Mouse (Mus musculus): Measurements from ENCODE around the gene Sec1. TPM values are rescaled to one million over a fixed set of nuclear protein-coding genes. Genes with fewer than 3 reads are reported as not detected.

Gene Sec1
- polyA plus RNA-seq, 1 experiment from 2014 or later = 4.8 TPM

GRCm38 (mm10) chr7:45720413-45721233, 26.4 kb upstream of the Sec1 start, which contains the start of gene Fam83e:
Gene Fam83e (plus strand): TSS chr7:45721212.
- peak within 1 kb of the TSS; percentile 36 for H3K27ac ChIP-seq (ENCODE audit: low read depth)

GRCm38 (mm10) chr7:45719738-45720412, 25.7 kb upstream of the Sec1 start:
- DNase-seq (ENCODE audit: low spot score) = no peak
- peak overlapping the region; percentile 89 for H3K4me2 ChIP-seq (ENCODE audit: low read length)
- peak overlapping the region; percentile 100; the same call in 1 of the 2 replicates for H3K9ac ChIP-seq (ENCODE audit: low read length)
- ATAC-seq (replicated peaks; ENCODE audit: low FRiP score, low TSS enrichment, low read depth) = no peak
- H3K4me1 ChIP-seq (replicated peaks; ENCODE audit: control insufficient read depth, insufficient read depth, low read length) = peaks cover 25% of the 10 kb centered on the region
- no peaks in the 10 kb centered on the region for H3K9me3 ChIP-seq (ENCODE audit: control insufficient read depth, low read length)
- no peaks in the 10 kb centered on the region for H3K27me3 ChIP-seq (replicated peaks; ENCODE audit: control insufficient read depth, insufficient read depth, low read length)
- H3K4me3 ChIP-seq (ENCODE audit: low read depth, low read length) = 0 out of 2 replicates have a peak overlapping the region, but pooled peaks have one; percentile 100
- 93% methylated on average over 15 of the region's 16 CpGs for WGBS
- no peak overlapping the region for H3K27ac ChIP-seq (ENCODE audit: low read depth)
- H3K36me3 ChIP-seq (ENCODE audit: control insufficient read depth, insufficient read depth, low read length) = peaks cover 61% of the 10 kb centered on the region

More at GRCm38 (mm10) chr7:45720413-45721233, 26.4 kb upstream of the Sec1 start, which contains the start of gene Fam83e:
- H3K9ac ChIP-seq (ENCODE audit: low read length) = no peak within 1 kb of the TSS
- H3K9me3 ChIP-seq (ENCODE audit: control insufficient read depth, low read length) = no peaks in the 10 kb centered on the region
- DNase-seq (ENCODE audit: low spot score) = peak; percentile 75
- H3K4me1 ChIP-seq (replicated peaks; ENCODE audit: control insufficient read depth, insufficient read depth, low read length) = peaks cover 23% of the 10 kb centered on the region
- H3K4me2 ChIP-seq (ENCODE audit: low read length) = peak within 1 kb of the TSS; percentile 89; the same call in 1 of the 2 replicates
- H3K36me3 ChIP-seq (ENCODE audit: control insufficient read depth, insufficient read depth, low read length) = peaks cover 68% of the 10 kb centered on the region
- no peak within 1 kb of the TSS for H3K4me3 ChIP-seq (ENCODE audit: low read depth, low read length)
- H3K27me3 ChIP-seq (replicated peaks; ENCODE audit: control insufficient read depth, insufficient read depth, low read length) = no peaks in the 10 kb centered on the region
- 77% methylated on average over 13 of the region's 14 CpGs for WGBS
- ATAC-seq (replicated peaks; ENCODE audit: low FRiP score, low TSS enrichment, low read depth) = peak; percentile 67

GRCm38 (mm10) chr7:45719180-45719579, 25.0 kb upstream of the Sec1 start:
- DNase-seq (ENCODE audit: low spot score) = no peak
- no peaks in the 10 kb centered on the region for H3K9me3 ChIP-seq (ENCODE audit: control insufficient read depth, low read length)
- H3K27me3 ChIP-seq (replicated peaks; ENCODE audit: control insufficient read depth, insufficient read depth, low read length) = no peaks in the 10 kb centered on the region
- H3K27ac ChIP-seq (ENCODE audit: low read depth) = 0 out of 2 replicates have a peak overlapping the region, but pooled peaks have one; percentile 95
- peaks cover 54% of the 10 kb centered on the region for H3K36me3 ChIP-seq (ENCODE audit: control insufficient read depth, insufficient read depth, low read length)
- H3K9ac ChIP-seq (ENCODE audit: low read length) = peak overlapping the region; percentile 100
- H3K4me1 ChIP-seq (replicated peaks; ENCODE audit: control insufficient read depth, insufficient read depth, low read length) = peaks cover 31% of the 10 kb centered on the region
- WGBS = 73% methylated on average over 10 of the region's 10 CpGs
- ATAC-seq (replicated peaks; ENCODE audit: low FRiP score, low TSS enrichment, low read depth) = no peak
- peak overlapping the region; percentile 100 for H3K4me3 ChIP-seq (ENCODE audit: low read depth, low read length)
- H3K4me2 ChIP-seq (ENCODE audit: low read length) = peak overlapping the region; percentile 89

GRCm38 (mm10) chr7:45718331-45718730, 24.1 kb upstream of the Sec1 start:
- Histone ChIP-seq H3K9me3 (ENCODE audit: control insufficient read depth, low read length) (no peaks in the 10 kb centered on the region), H3K9ac (ENCODE audit: low read length) (peak overlapping the region; percentile 100), H3K4me2 (ENCODE audit: low read length) (peak overlapping the region; percentile 89), H3K27me3 (replicated peaks; ENCODE audit: control insufficient read depth, insufficient read depth, low read length) (no peaks in the 10 kb centered on the region), H3K4me3 (ENCODE audit: low read depth, low read length) (peak overlapping the region; percentile 100), H3K27ac (ENCODE audit: low read depth) (peak overlapping the region; percentile 95), H3K36me3 (ENCODE audit: control insufficient read depth, insufficient read depth, low read length) (peaks cover 48% of the 10 kb centered on the region), H3K4me1 (replicated peaks; ENCODE audit: control insufficient read depth, insufficient read depth, low read length) (peaks cover 34% of the 10 kb centered on the region)
- no peak for DNase-seq (ENCODE audit: low spot score)
- under 1% methylated on average over 20 of the region's 20 CpGs for WGBS
- no peak for ATAC-seq (replicated peaks; ENCODE audit: low FRiP score, low TSS enrichment, low read depth)

GRCm38 (mm10) chr7:45717918-45718297, 23.7 kb upstream of the Sec1 start, which contains the start of gene Sphk2:
Gene Sphk2 (minus strand): TSS chr7:45718002.
- Histone ChIP-seq H3K27ac (ENCODE audit: low read depth) (peak within 1 kb of the TSS; percentile 95), H3K9ac (ENCODE audit: low read length) (peak within 1 kb of the TSS; percentile 100), H3K36me3 (ENCODE audit: control insufficient read depth, insufficient read depth, low read length) (peaks cover 48% of the 10 kb centered on the region), H3K4me2 (ENCODE audit: low read length) (peak within 1 kb of the TSS; percentile 89), H3K27me3 (replicated peaks; ENCODE audit: control insufficient read depth, insufficient read depth, low read length) (no peaks in the 10 kb centered on the region), H3K9me3 (ENCODE audit: control insufficient read depth, low read length) (no peaks in the 10 kb centered on the region), H3K4me3 (ENCODE audit: low read depth, low read length) (peak within 1 kb of the TSS; percentile 100), H3K4me1 (replicated peaks; ENCODE audit: control insufficient read depth, insufficient read depth, low read length) (peaks cover 34% of the 10 kb centered on the region)
- DNase-seq (ENCODE audit: low spot score) = peak; percentile 100
- ATAC-seq (replicated peaks; ENCODE audit: low FRiP score, low TSS enrichment, low read depth) = peak; percentile 65
- WGBS = under 1% methylated on average over 41 of the region's 41 CpGs

- peak; percentile 11; the same call in 1 of the 2 replicates for ATAC-seq (replicated peaks; ENCODE audit: low FRiP score, low TSS enrichment, low read depth)
- H3K4me2 ChIP-seq (ENCODE audit: low read length) = peak overlapping the region; percentile 82
- H3K36me3 ChIP-seq (ENCODE audit: control insufficient read depth, insufficient read depth, low read length) = peaks cover 48% of the 10 kb centered on the region
- no peaks in the 10 kb centered on the region for H3K9me3 ChIP-seq (ENCODE audit: control insufficient read depth, low read length)
- DNase-seq (ENCODE audit: low spot score) = no peak
- peaks cover 34% of the 10 kb centered on the region for H3K4me1 ChIP-seq (replicated peaks; ENCODE audit: control insufficient read depth, insufficient read depth, low read length)
- 12% methylated on average over 31 of the region's 31 CpGs for WGBS
- peak overlapping the region; percentile 89 for H3K9ac ChIP-seq (ENCODE audit: low read length)
- H3K27ac ChIP-seq (ENCODE audit: low read depth) = peak overlapping the region; percentile 84
- H3K4me3 ChIP-seq (ENCODE audit: low read depth, low read length) = peak overlapping the region; percentile 100
- no peaks in the 10 kb centered on the region for H3K27me3 ChIP-seq (replicated peaks; ENCODE audit: control insufficient read depth, insufficient read depth, low read length)
Measured at GRCm38 (mm10) chr7:45716952-45717917, 23.0 kb upstream of the Sec1 start.

GRCm38 (mm10) chr7:45716460-45716857, 22.3 kb upstream of the Sec1 start:
- Histone ChIP-seq H3K27ac (ENCODE audit: low read depth) (no peak overlapping the region), H3K27me3 (replicated peaks; ENCODE audit: control insufficient read depth, insufficient read depth, low read length) (no peaks in the 10 kb centered on the region), H3K4me3 (ENCODE audit: low read depth, low read length) (peak overlapping the region; percentile 100), H3K9ac (ENCODE audit: low read length) (no peak overlapping the region), H3K36me3 (ENCODE audit: control insufficient read depth, insufficient read depth, low read length) (peaks cover 48% of the 10 kb centered on the region), H3K4me2 (ENCODE audit: low read length) (peak overlapping the region; percentile 82), H3K4me1 (replicated peaks; ENCODE audit: control insufficient read depth, insufficient read depth, low read length) (peaks cover 34% of the 10 kb centered on the region), H3K9me3 (ENCODE audit: control insufficient read depth, low read length) (no peaks in the 10 kb centered on the region)
- DNase-seq (ENCODE audit: low spot score) (no peak), ATAC-seq (replicated peaks; ENCODE audit: low FRiP score, low TSS enrichment, low read depth) (no peak)
- WGBS = 90% methylated on average over 3 of the region's 3 CpGs

Measured in intestine, embryonic 14.5 days (tissue).